Mouse (Mus musculus): Measurements from ENCODE around the gene Gm12569.

Gene Gm12569

GRCm38 (mm10) chr11:51220308-51220707 is at the start of gene Gm12569:
Gene Gm12569 (plus strand): TSS chr11:51220473.
- no peak for DNase-seq

- no peak for DNase-seq
These were observed 17.5 kb upstream of the Gm12569 start for GRCm38 (mm10) chr11:51202726-51203125.

GRCm38 (mm10) chr11:51207758-51208157 is 12.5 kb upstream of the Gm12569 start:
- no peak for DNase-seq

- no peak for DNase-seq
These were observed 8.8 kb upstream of the Gm12569 start for GRCm38 (mm10) chr11:51211426-51211825.

- no peak for DNase-seq
These were observed 6.3 kb upstream of the Gm12569 start for GRCm38 (mm10) chr11:51214021-51214420.

GRCm38 (mm10) chr11:51219396-51219980 is 785 bp upstream of the Gm12569 start:
- DNase-seq: no peak

GRCm38 (mm10) chr11:51227104-51227503 is 6.8 kb downstream of the Gm12569 start:
- no peak for DNase-seq

GRCm38 (mm10) chr11:51234626-51235025 is 14.4 kb downstream of the Gm12569 start:
- DNase-seq: no peak

- DNase-seq: no peak
These were observed 22.6 kb downstream of the Gm12569 start for GRCm38 (mm10) chr11:51242897-51243296.

- no peak for DNase-seq
These were observed 36.7 kb downstream of the Gm12569 start for GRCm38 (mm10) chr11:51257006-51257405.

GRCm38 (mm10) chr11:51261680-51262219 is 41.5 kb downstream of the Gm12569 start, which contains the start of gene Clk4:
Gene Clk4 (plus strand): TSS chr11:51261730.
- no peak for DNase-seq

- DNase-seq: peak; percentile 99
These were observed 42.3 kb downstream of the Gm12569 start, which contains the start of gene BC049762 for GRCm38 (mm10) chr11:51262342-51263285. Gene BC049762 (minus strand): TSS chr11:51263046.

GRCm38 (mm10) chr11:51263286-51263831 is 43.1 kb downstream of the Gm12569 start:
- peak; percentile 92 to 95 for DNase-seq

GRCm38 (mm10) chr11:51264352-51264751 is 44.1 kb downstream of the Gm12569 start:
- peak; percentile 20 to 56 for DNase-seq

- peak; percentile 30 to 41 for DNase-seq
These were observed 45.1 kb downstream of the Gm12569 start for GRCm38 (mm10) chr11:51265326-51265725.

GRCm38 (mm10) chr11:51274418-51274817 is 54.1 kb downstream of the Gm12569 start:
- no peak for DNase-seq
